Mouse (Mus musculus): ENCODE data around the gene Lrp3.

DNA sequence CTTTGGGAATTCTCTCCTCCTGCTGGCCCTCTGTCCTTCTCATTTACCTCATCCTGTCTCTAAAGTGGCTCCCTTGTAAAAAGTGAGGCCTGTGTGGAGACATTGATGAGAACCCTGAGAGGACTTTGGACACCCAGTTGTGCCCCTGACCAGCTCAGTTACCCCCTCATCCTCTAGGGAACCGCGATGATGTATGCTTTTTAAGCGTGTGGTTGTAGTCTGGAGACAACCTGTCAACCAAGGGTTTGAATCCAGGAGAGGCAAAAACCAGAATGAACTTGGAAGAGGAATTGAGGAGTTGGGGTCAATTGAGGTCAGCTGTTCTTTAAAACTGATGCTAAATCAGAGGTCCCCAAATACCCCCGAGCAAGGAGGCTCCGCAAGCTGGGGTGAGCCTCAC is 433 bp upstream of the Lrp3 start:
- TF ChIP-seq CTCF (IDR thresholded peaks at IDR 0.05; ENCODE audit: low read depth, low read length): no peak
- TF ChIP-seq GATA1 (IDR thresholded peaks at IDR 0.05; ENCODE audit: borderline replicate concordance, low read length): no peak
